Mouse (Mus musculus) forebrain, embryonic 12.5 days (tissue): ENCODE measurements at regions not wholly inside any gene's neighbourhood (a gene's known extent, or its start where the extent isn't known, plus 50 kb on each side); places are given as distances from the start of the nearest gene placed in this dataset.
"Not testable (repeated sequence)": the region's sequence is repeated elsewhere in the genome, so short reads cannot be mapped to it uniquely, and the experiment has no call there.

Source experiments
- ATAC-seq: fragments of 200-750 bp; cut with Nextera tagmentation; 2 replicates; pipeline ENCODE4 v1.8.0; 2017; ENCODE audit warnings: moderate TSS enrichment; ENCODE audit not compliant: low FRiP score
- H3K27ac ChIP-seq: fragments of 300-500 bp; sonication (generic); 2 replicates; pipeline ENCODE4 v1.5.1; 2016; ENCODE audit warnings: mild to moderate bottlenecking
- H3K27me3 ChIP-seq: fragments of 300-500 bp; sonication (generic); 2 replicates; pipeline ENCODE4 v1.6.1; 2016; ENCODE audit warnings: mild to moderate bottlenecking
- H3K36me3 ChIP-seq: fragments of 300-500 bp; sonication (generic); replicated peaks from 2 replicates; pipeline ENCODE4 v1.6.1; 2016; ENCODE audit warnings: mild to moderate bottlenecking
- H3K4me1 ChIP-seq: fragments of 300-500 bp; sonication (generic); 2 replicates; pipeline ENCODE4 v1.6.1; 2016
- H3K4me2 ChIP-seq: fragments of 300-500 bp; sonication (generic); 2 replicates; pipeline ENCODE4 v1.6.1; 2016; ENCODE audit warnings: mild to moderate bottlenecking, moderate library complexity
- H3K4me3 ChIP-seq: fragments of 300-500 bp; sonication (generic); replicated peaks from 2 replicates; pipeline ENCODE4 v1.5.1; 2016; ENCODE audit warnings: mild to moderate bottlenecking
- H3K9ac ChIP-seq: fragments of 300-500 bp; sonication (generic); 2 replicates; pipeline ENCODE4 v1.6.1; 2016; ENCODE audit warnings: mild to moderate bottlenecking
- H3K9me3 ChIP-seq: fragments of 300-500 bp; sonication (generic); 2 replicates; pipeline ENCODE4 v1.6.1; 2016
- whole genome bisulfite sequencing: fragments of 180-500 bp; shearing (Covaris S2); methylation state at CpG from one replicate; pipeline ENCODE4 v1.1.7; 2016; 5-methylcytosine and 5-hydroxymethylcytosine counted together

DNA sequence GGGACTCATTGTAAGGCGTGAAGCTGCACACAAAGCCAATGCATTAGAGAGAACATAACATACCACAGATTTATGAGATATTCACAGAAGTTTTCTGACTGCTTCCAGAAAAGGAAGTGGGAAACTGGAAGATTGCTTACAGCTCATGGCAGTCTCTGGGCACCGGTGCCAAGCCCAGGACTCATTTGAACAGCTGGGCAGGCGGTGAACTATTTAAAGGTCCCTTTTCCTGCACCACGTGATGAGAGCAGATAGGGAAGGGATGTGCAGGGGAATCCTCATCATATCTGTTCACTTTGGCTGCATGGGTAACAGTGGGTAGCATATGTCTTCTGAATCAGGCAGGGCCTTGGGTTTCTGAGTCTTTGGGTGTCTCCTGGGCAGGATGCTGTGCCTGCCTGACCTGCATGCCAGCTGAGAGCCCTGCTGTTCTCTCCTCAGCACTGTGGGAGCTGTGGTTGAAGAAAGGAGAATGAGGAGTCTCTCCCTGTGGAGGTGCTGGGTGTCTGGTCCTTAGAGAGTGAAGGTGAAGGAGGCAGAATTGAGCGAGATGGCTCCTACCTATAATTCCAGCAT lies 123.5 kb downstream of the Cyld start:
- Histone ChIP-seq H3K27me3 (peaks cover 20% of the 10 kb centered on the region), H3K27ac (no peak overlapping the region), H3K4me1 (no peaks in the 10 kb centered on the region), H3K36me3 (no peaks in the 10 kb centered on the region), H3K4me3 (no peak overlapping the region), H3K9ac (no peak overlapping the region), H3K9me3 (no peaks in the 10 kb centered on the region), H3K4me2 (no peak overlapping the region)
- no peak for ATAC-seq
- 87% methylated on average over 5 of the region's 5 CpGs for WGBS

DNA sequence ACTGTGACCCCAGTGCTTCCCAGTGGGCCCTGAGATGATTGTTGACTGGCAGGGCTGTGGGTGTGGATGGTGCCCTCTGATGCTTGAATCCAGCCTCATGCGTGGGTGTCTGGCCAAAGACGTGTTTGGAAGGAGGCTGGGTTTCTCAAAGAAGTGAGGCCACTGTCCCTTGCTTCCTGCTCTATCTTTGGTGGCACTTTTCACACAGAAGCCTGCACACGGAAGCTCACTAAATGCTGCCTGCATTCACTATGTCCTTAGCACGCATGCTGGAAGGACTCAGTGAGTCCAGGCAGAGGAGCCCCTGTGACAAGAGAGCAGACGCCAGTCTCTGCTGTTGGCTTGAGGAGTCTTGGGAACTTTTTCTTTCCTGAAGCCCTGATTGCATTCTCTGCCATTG lies 119.6 kb downstream of the Cyld start:
- H3K36me3 ChIP-seq = no peaks in the 10 kb centered on the region
- no peaks in the 10 kb centered on the region for H3K9me3 ChIP-seq
- H3K4me3 ChIP-seq = no peak overlapping the region
- H3K9ac ChIP-seq = no peak overlapping the region
- 78% methylated on average over 5 of the region's 5 CpGs for WGBS
- peaks cover 29% of the 10 kb centered on the region for H3K27me3 ChIP-seq
- no peak overlapping the region for H3K4me2 ChIP-seq
- no peak for ATAC-seq
- no peak overlapping the region for H3K27ac ChIP-seq
- H3K4me1 ChIP-seq = peaks cover 11% of the 10 kb centered on the region

DNA sequence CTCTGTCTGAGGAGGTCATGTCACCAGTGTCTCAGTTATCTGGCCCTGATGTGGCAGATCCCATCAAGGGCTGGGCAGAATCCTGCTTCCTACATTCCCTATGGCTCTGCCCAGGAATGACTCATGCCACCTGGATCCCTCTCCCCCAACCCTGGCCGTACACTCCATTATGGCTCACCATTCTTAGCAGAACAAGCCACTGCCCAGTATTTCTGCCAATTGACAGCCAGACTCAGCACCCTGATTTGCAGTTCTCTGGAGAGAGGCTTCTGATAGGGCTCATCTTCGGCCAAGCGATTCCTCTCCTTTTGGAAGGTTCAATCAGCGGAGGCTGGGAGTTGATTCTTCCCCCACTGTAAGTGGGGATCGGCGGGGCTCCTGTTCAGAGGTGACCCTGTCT lies 117.4 kb downstream of the Cyld start:
- Histone ChIP-seq H3K27me3 (peaks cover 29% of the 10 kb centered on the region), H3K4me3 (no peak overlapping the region), H3K4me1 (peaks cover 11% of the 10 kb centered on the region), H3K4me2 (no peak overlapping the region), H3K36me3 (no peaks in the 10 kb centered on the region), H3K9ac (no peak overlapping the region), H3K9me3 (0 out of 2 replicates have a peak, but pooled peaks cover 4% of the 10 kb centered on the region), H3K27ac (no peak overlapping the region)
- no peak for ATAC-seq
- WGBS = 96% methylated on average over 6 of the region's 6 CpGs

DNA sequence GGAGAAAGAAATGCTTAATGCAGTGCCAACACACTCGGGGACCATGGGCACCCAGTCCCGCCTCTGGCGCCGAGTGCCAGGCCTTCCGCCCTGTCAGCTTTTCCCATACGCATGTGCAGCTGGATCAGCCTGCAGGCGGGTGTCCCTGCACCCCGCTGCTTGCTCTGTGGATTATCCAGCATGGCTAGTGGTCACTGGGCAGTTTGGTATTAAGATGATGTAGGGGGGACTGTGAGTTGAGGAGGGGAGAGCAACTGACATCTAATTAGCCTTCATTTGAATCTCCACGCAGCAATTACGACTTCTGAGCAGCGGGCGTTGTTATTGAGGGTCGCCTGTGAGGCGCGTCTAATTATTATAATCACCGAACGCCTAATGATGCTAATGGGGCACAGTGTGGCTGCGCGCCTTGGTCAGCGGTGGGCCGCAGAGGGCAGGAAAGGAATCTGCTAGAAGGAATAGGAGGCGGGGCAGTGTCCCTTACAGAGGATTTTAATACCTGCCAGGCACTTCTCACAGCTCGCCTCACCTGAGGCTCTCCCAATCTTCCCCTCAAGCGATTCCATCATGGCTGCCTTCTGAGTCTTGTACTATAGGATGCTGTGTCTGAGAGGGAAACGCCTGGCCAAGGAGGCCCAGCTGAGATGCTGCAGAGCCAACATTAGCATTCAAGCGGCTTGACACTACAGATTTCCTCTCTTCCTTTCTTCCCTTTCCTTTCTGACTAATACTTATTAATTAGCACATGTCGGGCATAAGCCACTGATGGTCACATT lies 116.3 kb downstream of the Cyld start:
- Histone ChIP-seq H3K4me2 (peak overlapping the region; percentile 42), H3K4me1 (peaks cover 11% of the 10 kb centered on the region), H3K9me3 (0 out of 2 replicates have a peak, but pooled peaks cover 4% of the 10 kb centered on the region), H3K36me3 (no peaks in the 10 kb centered on the region), H3K4me3 (0 out of 2 replicates have a peak overlapping the region, but pooled peaks have one; percentile 11), H3K27me3 (peaks cover 29% of the 10 kb centered on the region), H3K9ac (no peak overlapping the region; the same call in 1 of the 2 replicates), H3K27ac (peak overlapping the region; percentile 53; the same call in 1 of the 2 replicates)
- 37% methylated on average over 27 of the region's 27 CpGs for WGBS
- ATAC-seq = peak; percentile 79

DNA sequence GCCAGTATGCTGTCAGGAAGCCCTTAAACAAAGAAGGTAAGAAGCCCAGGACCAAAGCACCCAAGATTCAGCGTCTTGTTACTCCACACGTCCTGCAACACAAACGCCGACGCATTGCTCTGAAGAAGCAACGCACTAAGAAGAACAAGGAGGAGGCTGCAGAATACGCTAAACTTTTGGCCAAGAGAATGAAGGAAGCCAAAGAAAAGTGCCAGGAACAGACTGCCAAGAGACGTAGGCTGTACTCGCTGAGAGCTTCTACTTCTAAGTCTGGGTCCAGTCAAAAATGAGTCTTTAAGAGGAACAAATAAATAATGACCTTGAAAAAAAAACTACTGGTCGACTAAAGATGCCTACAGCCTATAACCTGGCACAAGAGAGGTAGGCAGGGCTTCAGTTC lies 110.0 kb downstream of the Cyld start:
- H3K27ac ChIP-seq, H3K4me3 ChIP-seq, H3K4me2 ChIP-seq, H3K9ac ChIP-seq, H3K36me3 ChIP-seq, H3K27me3 ChIP-seq, H3K9me3 ChIP-seq, H3K4me1 ChIP-seq, ATAC-seq: not testable (repeated sequence)
- 91% methylated on average over 10 of the region's 10 CpGs for WGBS
